Mouse (Mus musculus): Measurements from ENCODE around the gene Kalrn. TPM values are rescaled to one million over a fixed set of nuclear protein-coding genes. Genes with fewer than 3 reads are reported as not detected.

Gene Kalrn
- total RNA-seq (2023) = 1 to 10 TPM; 4.8 to 5.1 TPM

GRCm38 (mm10) chr16:34573151-34573802 lies at the start of gene Kalrn:
Kalrn (minus strand) TSS chr16:34573532.

GRCm38 (mm10) chr16:33966538-33967282 lies 606.6 kb downstream of the Kalrn start, which contains the start of gene Umps:
Umps (minus strand) TSS chr16:33967038.

Other genes starting within 250 kb of the Kalrn start
- gene Ropn1, start 76.4 kb upstream of the Kalrn start, total RNA-seq (2023) = not detected
- 1 to 10 TPM; 2.9 to 6.1 TPM for gene Ccdc14, start 117.1 kb upstream of the Kalrn start, total RNA-seq (2023)
- gene Mylk, start 171.7 kb upstream of the Kalrn start, total RNA-seq (2023) = under 1 TPM in 1 of 2 experiments, not detected in 1; 0.12 TPM